Mouse (Mus musculus) heart, embryonic 11.5 days (tissue): ENCODE data around the gene Numb. TPM values are rescaled to one million over a fixed set of nuclear protein-coding genes. Genes with fewer than 3 reads are reported as not detected.
"Not testable (repeated sequence)": the region's sequence is repeated elsewhere in the genome, so short reads cannot be mapped to it uniquely, and the experiment has no call there.

Experiments used
- ATAC-seq: fragments of 200-750 bp; cut with Nextera tagmentation; replicated peaks from 2 replicates; pipeline ENCODE4 v1.8.0; 2017; ENCODE audit warnings: moderate library complexity; ENCODE audit not compliant: insufficient number of reproducible peaks, low FRiP score, low TSS enrichment
- H3K27ac ChIP-seq: fragments of 300-500 bp; sonication (generic); 2 replicates; pipeline ENCODE4 v1.5.1; 2014; ENCODE audit warnings: mild to moderate bottlenecking, low read depth, low read length
- H3K27me3 ChIP-seq: fragments of 300-500 bp; sonication (generic); 2 replicates; pipeline ENCODE4 v1.6.1; 2014; ENCODE audit warnings: mild to moderate bottlenecking, low read length, mixed read lengths; ENCODE audit not compliant: control insufficient read depth, insufficient read depth
- H3K36me3 ChIP-seq: fragments of 300-500 bp; sonication (generic); 2 replicates; pipeline ENCODE4 v1.6.1; 2014; ENCODE audit warnings: mild to moderate bottlenecking, low read length, moderate library complexity, mixed read lengths; ENCODE audit not compliant: control insufficient read depth, insufficient read depth
- H3K4me1 ChIP-seq: fragments of 300-500 bp; sonication (generic); 2 replicates; pipeline ENCODE4 v1.6.1; 2014; ENCODE audit warnings: low read length; ENCODE audit not compliant: control insufficient read depth, insufficient read depth
- H3K4me2 ChIP-seq: fragments of 300-500 bp; sonication (generic); 2 replicates; pipeline ENCODE4 v1.6.1; 2014; ENCODE audit warnings: mild to moderate bottlenecking, moderate library complexity
- H3K4me3 ChIP-seq: fragments of 300-500 bp; sonication (generic); 2 replicates; pipeline ENCODE4 v1.5.1; 2014; ENCODE audit warnings: low read depth, low read length
- H3K9ac ChIP-seq: fragments of 300-500 bp; sonication (generic); 2 replicates; pipeline ENCODE4 v1.6.1; 2014; ENCODE audit warnings: mild to moderate bottlenecking, low read depth, low read length, moderate library complexity
- H3K9me3 ChIP-seq: fragments of 300-500 bp; sonication (generic); replicated peaks from 2 replicates; pipeline ENCODE4 v1.6.1; 2016; ENCODE audit warnings: low read length; ENCODE audit not compliant: control insufficient read depth
- WGBS: fragments of 180-500 bp; shearing (Covaris S2); extraction: QIAGEN DNeasy Blood & Tissue Kit; methylation state at CpG from one replicate; pipeline ENCODE4 v1.1.7; 2014; ENCODE audit not compliant: insufficient replicate concordance; 5-methylcytosine and 5-hydroxymethylcytosine counted together
- polyA plus RNA-seq: library from polyadenylated mRNA; unstranded; fragments of >200 nt; fragmentation: Nextera tagmentation; extraction: Ambion mirVana; gene quantifications from 2 replicates; pipeline ENCODE4 v1.2.1, GENCODE M21; 2014

The Numb gene
- polyA plus RNA-seq, 1 experiment from 2014 or later = 34.3 TPM

DNA sequence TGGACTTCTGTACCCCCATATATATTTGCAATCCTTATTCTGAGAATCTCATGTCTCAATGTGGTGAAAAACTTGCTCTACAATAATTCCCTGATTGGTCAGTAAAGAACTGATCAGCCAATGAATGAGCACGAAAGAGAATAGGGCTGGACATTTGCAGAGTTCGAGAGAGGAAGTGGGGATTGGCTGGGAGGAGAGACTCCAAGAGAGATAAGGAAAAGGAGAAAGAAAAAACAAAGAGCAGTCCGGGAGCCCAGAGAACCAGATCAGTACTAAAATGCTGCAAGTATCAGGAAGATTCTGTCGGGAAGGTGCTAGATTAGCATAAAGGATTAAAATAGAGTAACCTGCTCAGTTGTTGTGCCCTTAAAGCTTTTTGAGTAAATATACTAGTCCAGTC lies 27.3 kb upstream of the Numb start:
- Histone ChIP-seq H3K27me3 (no peaks in the 10 kb centered on the region), H3K36me3 (peaks cover 4% of the 10 kb centered on the region), H3K27ac (no peak overlapping the region), H3K9me3 (no peaks in the 10 kb centered on the region), H3K4me2 (no peak overlapping the region), H3K9ac (no peak overlapping the region), H3K4me3 (no peak overlapping the region), H3K4me1 (peaks cover 20% of the 10 kb centered on the region)
- no peak for ATAC-seq
- WGBS = 51% methylated on average over 4 of the region's 4 CpGs

GRCm38 (mm10) chr12:83947260-83947811 lies 25.6 kb upstream of the Numb start:
- no peak overlapping the region for H3K4me2 ChIP-seq
- WGBS = 56% methylated on average over 8 of the region's 8 CpGs

DNA sequence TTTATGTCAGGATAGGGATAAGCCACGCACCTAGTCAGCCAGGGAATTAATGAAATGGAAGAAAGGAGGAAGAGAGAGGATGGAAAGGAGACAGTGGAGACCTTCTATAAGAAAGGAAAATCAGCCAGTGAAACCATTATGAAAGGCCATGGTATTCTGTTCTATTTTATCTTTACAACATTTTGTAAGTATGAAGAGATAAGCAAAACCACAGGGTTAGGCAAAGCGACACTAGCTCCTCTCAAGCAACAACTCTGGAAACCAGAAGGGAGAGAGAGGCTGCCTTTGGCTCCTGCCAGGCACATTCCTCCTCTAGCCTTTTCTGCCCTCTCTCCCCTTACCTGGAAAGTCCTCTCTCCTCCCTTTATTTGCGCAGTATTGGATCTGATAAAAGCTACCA lies 20.2 kb upstream of the Numb start:
- Histone ChIP-seq H3K4me1 (no peaks in the 10 kb centered on the region), H3K27me3 (no peaks in the 10 kb centered on the region), H3K27ac (no peak overlapping the region), H3K9me3 (no peaks in the 10 kb centered on the region), H3K4me2 (no peak overlapping the region), H3K4me3 (no peak overlapping the region), H3K36me3 (no peaks in the 10 kb centered on the region), H3K9ac (no peak overlapping the region)
- WGBS = 70% methylated on average over 3 of the region's 3 CpGs
- no peak for ATAC-seq

More at GRCm38 (mm10) chr12:83947260-83947811, 25.6 kb upstream of the Numb start:
- Histone ChIP-seq H3K9ac (no peak overlapping the region), H3K4me3 (no peak overlapping the region), H3K36me3 (no peaks in the 10 kb centered on the region), H3K27ac (no peak overlapping the region), H3K9me3 (no peaks in the 10 kb centered on the region), H3K4me1 (peaks cover 14% of the 10 kb centered on the region), H3K27me3 (no peaks in the 10 kb centered on the region)
- ATAC-seq = no peak

- H3K4me2 ChIP-seq = no peak overlapping the region
- H3K9me3 ChIP-seq = no peaks in the 10 kb centered on the region
- ATAC-seq = no peak
- no peaks in the 10 kb centered on the region for H3K27me3 ChIP-seq
- H3K36me3 ChIP-seq = no peaks in the 10 kb centered on the region
- WGBS = 64% methylated on average over 4 of the region's 4 CpGs
- no peak overlapping the region for H3K27ac ChIP-seq
- no peak overlapping the region for H3K9ac ChIP-seq
- no peak overlapping the region for H3K4me3 ChIP-seq
- H3K4me1 ChIP-seq = no peaks in the 10 kb centered on the region
Observed at GRCm38 (mm10) chr12:83940031-83940430, 18.3 kb upstream of the Numb start.

DNA sequence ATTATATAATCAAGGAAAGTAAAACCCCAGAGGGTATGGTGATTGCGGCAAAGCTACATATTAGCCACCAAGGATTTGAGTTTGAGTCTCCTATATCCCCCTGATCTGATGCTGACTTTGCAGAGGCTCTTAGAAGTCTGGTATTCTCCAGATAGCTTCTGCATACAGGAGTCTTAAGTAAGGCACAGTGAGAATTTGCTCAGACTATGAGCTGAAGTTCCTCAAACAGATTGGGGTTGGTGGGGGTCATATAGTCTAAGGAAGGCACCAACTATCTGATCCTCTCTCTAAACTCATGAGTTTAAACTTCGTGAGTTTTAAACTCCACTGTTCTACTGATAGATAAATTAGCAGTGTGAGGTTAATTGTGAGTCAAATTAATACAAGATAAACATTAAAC lies 17.6 kb upstream of the Numb start:
- 72% methylated on average over 2 of the region's 2 CpGs for WGBS
- no peaks in the 10 kb centered on the region for H3K27me3 ChIP-seq
- no peaks in the 10 kb centered on the region for H3K4me1 ChIP-seq
- H3K9me3 ChIP-seq = no peaks in the 10 kb centered on the region
- H3K4me2 ChIP-seq = no peak overlapping the region
- H3K27ac ChIP-seq = no peak overlapping the region; the same call in 1 of the 2 replicates
- H3K9ac ChIP-seq = no peak overlapping the region
- ATAC-seq = no peak
- no peak overlapping the region for H3K4me3 ChIP-seq
- H3K36me3 ChIP-seq = no peaks in the 10 kb centered on the region

DNA sequence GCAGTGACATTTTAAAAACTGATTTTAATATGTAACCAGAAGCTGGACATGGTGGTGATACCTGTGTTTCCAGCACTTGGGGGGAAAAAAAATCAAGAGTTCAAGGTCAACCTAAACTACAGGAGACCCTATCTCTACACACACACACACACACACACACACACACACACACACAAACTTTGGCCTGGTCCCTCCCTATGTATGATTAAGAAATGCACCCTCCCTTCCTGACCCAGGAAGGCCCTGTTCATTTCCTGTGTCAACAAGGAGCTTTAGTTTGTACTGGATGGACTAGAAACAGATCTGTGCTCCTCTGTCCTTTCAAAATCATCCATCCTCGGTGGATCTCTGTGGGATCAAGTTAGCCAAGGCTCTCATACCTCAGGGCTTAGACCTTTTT lies 16.9 kb upstream of the Numb start:
- H3K27ac ChIP-seq, H3K4me1 ChIP-seq, H3K4me2 ChIP-seq, ATAC-seq, H3K4me3 ChIP-seq, H3K36me3 ChIP-seq, H3K27me3 ChIP-seq, H3K9me3 ChIP-seq, H3K9ac ChIP-seq: not testable (repeated sequence)
- 51% methylated on average over 1 of the region's 1 CpGs for WGBS

DNA sequence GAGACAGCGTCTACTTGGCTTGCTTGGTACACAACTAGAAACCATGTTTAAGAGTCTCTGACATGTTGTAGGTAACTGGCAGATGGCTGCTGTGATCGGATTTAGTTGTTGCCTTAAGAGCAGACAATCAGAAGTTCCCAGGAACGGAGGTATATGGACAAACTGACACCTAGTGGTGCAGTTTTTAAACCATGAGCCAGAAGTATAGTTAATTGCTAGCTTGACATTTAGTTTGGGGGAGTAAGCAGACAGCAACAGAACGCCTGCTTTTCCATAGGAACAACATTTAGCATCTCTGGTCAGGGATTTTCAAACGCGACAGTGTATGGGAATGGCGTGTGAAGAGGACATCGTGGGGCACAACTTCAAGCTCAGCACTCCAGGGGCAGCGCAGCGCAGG lies 15.9 kb upstream of the Numb start:
- no peak for ATAC-seq
- 59% methylated on average over 10 of the region's 10 CpGs for WGBS
- H3K36me3 ChIP-seq = no peaks in the 10 kb centered on the region
- H3K4me2 ChIP-seq = no peak overlapping the region
- no peak overlapping the region for H3K27ac ChIP-seq
- no peak overlapping the region for H3K9ac ChIP-seq
- H3K4me1 ChIP-seq = no peaks in the 10 kb centered on the region
- H3K4me3 ChIP-seq = no peak overlapping the region
- H3K27me3 ChIP-seq = no peaks in the 10 kb centered on the region
- H3K9me3 ChIP-seq = no peaks in the 10 kb centered on the region

GRCm38 (mm10) chr12:83929186-83929804 lies 7.6 kb upstream of the Numb start:
- WGBS = 5% methylated on average over 2 of the region's 2 CpGs

GRCm38 (mm10) chr12:83927747-83928146 lies 6.0 kb upstream of the Numb start:
- H3K27ac ChIP-seq = no peak overlapping the region
- H3K9ac ChIP-seq = no peak overlapping the region
- H3K4me3 ChIP-seq = no peak overlapping the region
- H3K4me1 ChIP-seq = peaks cover 35% of the 10 kb centered on the region
- H3K27me3 ChIP-seq = no peaks in the 10 kb centered on the region
- WGBS = 67% methylated on average over 4 of the region's 4 CpGs
- no peak overlapping the region for H3K4me2 ChIP-seq
- no peaks in the 10 kb centered on the region for H3K9me3 ChIP-seq
- H3K36me3 ChIP-seq = no peaks in the 10 kb centered on the region
- ATAC-seq = no peak

More at GRCm38 (mm10) chr12:83929186-83929804, 7.6 kb upstream of the Numb start:
- Histone ChIP-seq H3K36me3 (no peaks in the 10 kb centered on the region), H3K4me3 (no peak overlapping the region), H3K4me2 (no peak overlapping the region), H3K4me1 (peaks cover 24% of the 10 kb centered on the region), H3K9me3 (no peaks in the 10 kb centered on the region), H3K27me3 (no peaks in the 10 kb centered on the region), H3K9ac (no peak overlapping the region), H3K27ac (peak overlapping the region; percentile 50; the same call in 1 of the 2 replicates)
- ATAC-seq = no peak
